Mouse (Mus musculus): ENCODE measurements around the gene Zyx. TPM values are rescaled to one million over a fixed set of nuclear protein-coding genes. Genes with fewer than 3 reads are reported as not detected.

Gene Zyx
- 42.6 and 52.2 TPM in 2 replicates for polyA plus RNA-seq (2011; ENCODE audit: insufficient read depth, insufficient read length, low read depth, missing spikeins)

- H3K27me3 ChIP-seq (ENCODE audit: control insufficient read depth, insufficient read depth, low read length, poor library complexity, severe bottlenecking) = no peaks in the 10 kb centered on the region
- TF ChIP-seq POLR2A (IDR thresholded peaks at IDR 0.05; ENCODE audit: insufficient read depth, low read length) = no peak
- no peak for TF ChIP-seq CTCF (IDR thresholded peaks at IDR 0.05; ENCODE audit: low read depth, low read length)
- TF ChIP-seq EP300 (IDR thresholded peaks at IDR 0.05; ENCODE audit: insufficient read depth, low read depth, low read length) = no peak
- no peaks in the 10 kb centered on the region for H3K9me3 ChIP-seq (replicated peaks; ENCODE audit: control insufficient read depth, insufficient read depth, low read length, poor library complexity, severe bottlenecking)
- H3K27ac ChIP-seq (ENCODE audit: insufficient read depth, low read length) = 0 out of 2 replicates have a peak within 1 kb of the TSS, but pooled peaks have one; percentile 2
- H3K4me3 ChIP-seq (ENCODE audit: low read depth, low read length) = peak within 1 kb of the TSS; percentile 80
- H3K9ac ChIP-seq (ENCODE audit: low read depth, poor library complexity, severe bottlenecking) = peak within 1 kb of the TSS; percentile 83
- H3K4me1 ChIP-seq (ENCODE audit: control insufficient read depth, insufficient read depth, low read length) = peaks cover 8% of the 10 kb centered on the region
- no peaks in the 10 kb centered on the region for H3K36me3 ChIP-seq (ENCODE audit: control insufficient read depth, insufficient read depth, low read length, poor library complexity, severe bottlenecking)
Measured at GRCm38 (mm10) chr6:42349426-42350020, at the start of gene Zyx. Gene Zyx (plus strand): TSS chr6:42349630.

- no peak overlapping the region for H3K4me3 ChIP-seq (ENCODE audit: low read depth, low read length)
- no peak overlapping the region for H3K9ac ChIP-seq (ENCODE audit: low read depth, poor library complexity, severe bottlenecking)
- H3K27ac ChIP-seq (ENCODE audit: insufficient read depth, low read length) = no peak overlapping the region
- TF ChIP-seq POLR2A (IDR thresholded peaks at IDR 0.05; ENCODE audit: insufficient read depth, low read length) (no peak), CTCF (IDR thresholded peaks at IDR 0.05; ENCODE audit: low read depth, low read length) (peak; percentile 32)
- no peaks in the 10 kb centered on the region for H3K27me3 ChIP-seq (ENCODE audit: control insufficient read depth, insufficient read depth, low read length, poor library complexity, severe bottlenecking)
- H3K4me1 ChIP-seq (ENCODE audit: control insufficient read depth, insufficient read depth, low read length) = no peaks in the 10 kb centered on the region
- H3K36me3 ChIP-seq (ENCODE audit: control insufficient read depth, insufficient read depth, low read length, poor library complexity, severe bottlenecking) = peaks cover 3% of the 10 kb centered on the region; the same call in 1 of the 2 replicates
- no peaks in the 10 kb centered on the region for H3K9me3 ChIP-seq (replicated peaks; ENCODE audit: control insufficient read depth, insufficient read depth, low read length, poor library complexity, severe bottlenecking)
Measured at GRCm38 (mm10) chr6:42309816-42310378, 39.5 kb upstream of the Zyx start.

GRCm38 (mm10) chr6:42310427-42311053 is 38.9 kb upstream of the Zyx start:
- no peak overlapping the region for H3K4me3 ChIP-seq (ENCODE audit: low read depth, low read length)
- no peak overlapping the region for H3K27ac ChIP-seq (ENCODE audit: insufficient read depth, low read length)
- H3K4me1 ChIP-seq (ENCODE audit: control insufficient read depth, insufficient read depth, low read length) = no peaks in the 10 kb centered on the region
- no peaks in the 10 kb centered on the region for H3K27me3 ChIP-seq (ENCODE audit: control insufficient read depth, insufficient read depth, low read length, poor library complexity, severe bottlenecking)
- no peaks in the 10 kb centered on the region for H3K9me3 ChIP-seq (replicated peaks; ENCODE audit: control insufficient read depth, insufficient read depth, low read length, poor library complexity, severe bottlenecking)
- peaks cover 3% of the 10 kb centered on the region; the same call in 1 of the 2 replicates for H3K36me3 ChIP-seq (ENCODE audit: control insufficient read depth, insufficient read depth, low read length, poor library complexity, severe bottlenecking)
- TF ChIP-seq POLR2A (IDR thresholded peaks at IDR 0.05; ENCODE audit: insufficient read depth, low read length) (no peak), EP300 (IDR thresholded peaks at IDR 0.05; ENCODE audit: insufficient read depth, low read depth, low read length) (no peak), CTCF (IDR thresholded peaks at IDR 0.05; ENCODE audit: low read depth, low read length) (no peak)
- no peak overlapping the region for H3K9ac ChIP-seq (ENCODE audit: low read depth, poor library complexity, severe bottlenecking)

GRCm38 (mm10) chr6:42318293-42318692 is 31.1 kb upstream of the Zyx start:
- Histone ChIP-seq H3K9ac (ENCODE audit: low read depth, poor library complexity, severe bottlenecking) (no peak overlapping the region), H3K27me3 (ENCODE audit: control insufficient read depth, insufficient read depth, low read length, poor library complexity, severe bottlenecking) (0 out of 2 replicates have a peak, but pooled peaks cover 4% of the 10 kb centered on the region), H3K9me3 (replicated peaks; ENCODE audit: control insufficient read depth, insufficient read depth, low read length, poor library complexity, severe bottlenecking) (no peaks in the 10 kb centered on the region), H3K36me3 (ENCODE audit: control insufficient read depth, insufficient read depth, low read length, poor library complexity, severe bottlenecking) (no peaks in the 10 kb centered on the region), H3K4me1 (ENCODE audit: control insufficient read depth, insufficient read depth, low read length) (no peaks in the 10 kb centered on the region), H3K4me3 (ENCODE audit: low read depth, low read length) (no peak overlapping the region), H3K27ac (ENCODE audit: insufficient read depth, low read length) (no peak overlapping the region)
- TF ChIP-seq CTCF (IDR thresholded peaks at IDR 0.05; ENCODE audit: low read depth, low read length) = no peak
- TF ChIP-seq EP300 (IDR thresholded peaks at IDR 0.05; ENCODE audit: insufficient read depth, low read depth, low read length) = no peak
- TF ChIP-seq POLR2A (IDR thresholded peaks at IDR 0.05; ENCODE audit: insufficient read depth, low read length) = no peak

GRCm38 (mm10) chr6:42323371-42324066 is 25.9 kb upstream of the Zyx start:
- Histone ChIP-seq H3K4me3 (ENCODE audit: low read depth, low read length) (peak overlapping the region; percentile 89), H3K27ac (ENCODE audit: insufficient read depth, low read length) (no peak overlapping the region), H3K27me3 (ENCODE audit: control insufficient read depth, insufficient read depth, low read length, poor library complexity, severe bottlenecking) (peaks cover 6% of the 10 kb centered on the region; the same call in 1 of the 2 replicates), H3K4me1 (ENCODE audit: control insufficient read depth, insufficient read depth, low read length) (no peaks in the 10 kb centered on the region), H3K36me3 (ENCODE audit: control insufficient read depth, insufficient read depth, low read length, poor library complexity, severe bottlenecking) (no peaks in the 10 kb centered on the region), H3K9ac (ENCODE audit: low read depth, poor library complexity, severe bottlenecking) (0 out of 2 replicates have a peak overlapping the region, but pooled peaks have one; percentile 26), H3K9me3 (replicated peaks; ENCODE audit: control insufficient read depth, insufficient read depth, low read length, poor library complexity, severe bottlenecking) (no peaks in the 10 kb centered on the region)
- TF ChIP-seq POLR2A (IDR thresholded peaks at IDR 0.05; ENCODE audit: insufficient read depth, low read length) = no peak
- no peak for TF ChIP-seq EP300 (IDR thresholded peaks at IDR 0.05; ENCODE audit: insufficient read depth, low read depth, low read length)
- TF ChIP-seq CTCF (IDR thresholded peaks at IDR 0.05; ENCODE audit: low read depth, low read length) = no peak
